Mouse (Mus musculus) mature B cell (primary cell): ENCODE data around the gene Gm16181.

Experiments
- in situ Hi-C: fragments of 300-500 bp; cut with MboI; formaldehyde crosslinking; loops from 2 replicates; pipeline ENCODE4 v1.14.3; 2019

Gm16181 gene

DNA sequence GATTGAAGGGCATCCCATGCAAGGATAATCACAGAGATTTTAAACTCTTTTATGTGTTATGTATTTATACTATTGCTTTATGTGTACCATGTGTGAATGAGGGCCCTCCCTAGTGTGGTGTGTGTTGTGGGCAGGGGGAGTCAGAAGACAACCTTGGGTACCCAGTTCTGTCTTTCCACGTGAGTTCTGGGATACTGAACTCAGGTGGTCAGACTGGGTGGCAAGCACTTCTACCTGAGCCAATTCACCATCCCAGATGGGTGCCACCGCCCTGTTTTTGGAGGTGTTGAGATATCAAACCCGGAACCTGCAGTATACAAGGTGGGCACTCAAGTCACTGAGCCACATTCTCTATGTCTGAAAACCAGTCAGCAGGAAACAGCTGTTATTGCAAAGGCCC lies 51.6 kb downstream of the Gm16181 start:
- in situ Hi-C loops, result no loop called here
